Comparison of ENCODE assay signal across 15 mouse cellular contexts in genomic region chr6:137641642-137642041, GRCm38 (mm10). TPM values are rescaled to one million over a fixed set of nuclear protein-coding genes. Genes with fewer than 3 reads are reported as not detected.
A peak's percentile ranks its signal among the peaks of the same experiment; 100 is the strongest.
DNase-seq lines count a peak whose midpoint lies in the region.
"Had no signal": no experiment of that assay in that cellular context is flagged by ENCODE, and none has a peak within 500 bp of the region (broad histone marks: within the 10 kb centered on the region; RNA-seq: fewer than 3 reads in every experiment).

No protein-coding gene starts in this region.

- peak; percentile 49 to 70 for DNase-seq in cerebellum, postnatal 10 days
- DNase-seq in cerebellum, adult 8-10 months = no peak
- peak; percentile 82 for DNase-seq in heart, adult 11 months
- DNase-seq in heart, postnatal 4 days = no peak
- DNase-seq in testis, postnatal 10 days (ENCODE audit: low spot score) = peak; percentile 56
- no peak for DNase-seq in testis, postnatal 14 days (ENCODE audit: low spot score)
- DNase-seq: adrenal gland, adult 2 months; adrenal gland, postnatal 10 days; adrenal gland, postnatal 25 days; B cell, adult 2 months; cerebellum, adult 11-12 months; cerebellum, adult 2 months; cerebellum, adult 9-11 months; cerebellum, postnatal 36 days; embryo, embryonic 11 days had no signal

RNA-seq across cellular contexts. Expression of gene Eps8, which starts 13.0 kb away (rescaled TPM):
- total RNA-seq in heart, postnatal 4 days (2021) = 10 to 100 TPM; 20.4 to 20.8 TPM

Comparison
In these comparisons a context has a peak if more than half of its experiments do, and no peak if none do; other contexts are left out.
1. DNase-seq: peak in cerebellum, postnatal 10 days (2 of 2), heart, adult 11 months (single experiment) and testis, postnatal 10 days (single experiment); none in cerebellum, adult 8-10 months (single experiment), heart, postnatal 4 days (single experiment) and testis, postnatal 14 days (single experiment).